Mouse (Mus musculus) adrenal gland, postnatal 10 days (tissue): ENCODE results near the gene Tmem179. TPM values are rescaled to one million over a fixed set of nuclear protein-coding genes. Genes with fewer than 3 reads are reported as not detected.
A peak's percentile ranks its signal among the peaks of the same experiment; 100 is the strongest.

ENCODE experiments used
- DNase-seq: peaks from one replicate; pipeline ENCODE4 v3.0.0; 2021; ENCODE audit warnings: mixed read lengths
- long read RNA-seq, 2 experiments: library from polyadenylated mRNA; stranded (forward); transcript quantifications; one replicate each; pipeline ENCODE4 v2.0.0; 2021
- total RNA-seq, 2 experiments: library from RNA; stranded (reverse); gene quantifications; 2 replicates each; pipeline ENCODE4 v1.2.3; 2021

The Tmem179 gene
- 1 to 10 TPM; 4.8 to 6.8 TPM for total RNA-seq
- long read RNA-seq, experiment 1, transcript Tmem179-201 (4 exons, 2,380 nt), result major isoform, 13 of 17 reads
- long read RNA-seq, experiment 1, partial matches to known transcripts, result 0 of 17 reads
- long read RNA-seq, experiment 1, other reads (novel, unspliced or antisense), result 4 of 17 reads
- long read RNA-seq, experiment 2, transcript Tmem179-201 (4 exons, 2,380 nt), result major isoform, 12 of 14 reads
- long read RNA-seq, experiment 2, partial matches to known transcripts, result 0 of 14 reads
- long read RNA-seq, experiment 2, other reads (novel, unspliced or antisense), result 2 of 14 reads

- DNase-seq, result peak; percentile 85
These were observed at the start of gene Tmem179 for GRCm38 (mm10) chr12:112516697-112517337. Gene Tmem179, minus strand, starts transcription at chr12:112516747.

DNA sequence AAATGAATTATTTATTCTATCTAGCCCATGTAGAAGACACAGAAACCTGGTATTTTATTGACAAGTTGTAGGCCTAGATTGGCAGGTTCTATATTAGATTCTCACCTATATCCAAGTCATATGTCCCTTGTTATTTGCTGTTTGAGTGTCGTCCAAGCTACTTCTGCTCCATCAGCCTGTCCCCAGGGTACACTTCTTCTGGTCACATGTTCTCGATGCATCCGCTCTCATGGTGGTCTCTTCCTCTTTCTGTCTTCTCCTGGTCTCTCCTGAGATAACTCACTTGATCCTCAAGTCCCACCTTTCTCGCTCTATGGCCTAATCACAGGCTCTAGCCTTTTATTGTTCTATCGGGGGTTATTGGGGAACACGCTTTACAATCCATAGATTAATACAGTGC is 46.5 kb upstream of the Tmem179 start:
- DNase-seq, result no peak

GRCm38 (mm10) chr12:112562462-112562861 is 45.9 kb upstream of the Tmem179 start:
- no peak for DNase-seq

GRCm38 (mm10) chr12:112561163-112561562 is 44.6 kb upstream of the Tmem179 start:
- no peak for DNase-seq

DNA sequence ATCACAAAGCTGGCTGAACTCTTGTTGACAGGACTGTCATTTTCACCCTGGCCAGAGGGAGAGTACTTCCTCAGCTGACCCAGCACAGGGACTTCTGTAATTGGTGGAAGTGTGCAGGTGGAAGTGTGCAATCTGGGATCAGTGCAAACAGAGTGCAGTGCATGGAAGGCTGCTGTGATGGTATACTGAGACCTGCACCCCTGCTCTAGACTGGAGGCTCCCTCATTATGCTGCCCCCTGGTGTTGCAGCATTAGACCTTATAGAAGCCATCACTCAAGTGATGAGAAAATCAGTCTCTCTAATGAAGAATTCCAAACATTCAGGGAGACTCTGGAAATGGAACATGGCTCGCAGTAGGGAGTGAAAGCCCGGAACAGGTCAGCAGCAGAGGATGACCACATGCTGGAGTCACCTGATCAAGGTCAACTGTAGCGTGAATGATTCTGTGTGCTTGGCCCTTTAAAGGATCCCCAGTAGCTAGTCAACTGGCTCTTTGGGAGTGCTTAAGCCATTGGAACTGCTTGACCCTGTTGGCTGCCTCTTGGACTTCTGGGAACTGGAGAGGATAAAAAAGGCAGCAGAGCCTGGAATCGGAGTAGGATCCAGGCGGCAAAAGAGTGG is 43.7 kb upstream of the Tmem179 start:
- DNase-seq, result no peak

DNA sequence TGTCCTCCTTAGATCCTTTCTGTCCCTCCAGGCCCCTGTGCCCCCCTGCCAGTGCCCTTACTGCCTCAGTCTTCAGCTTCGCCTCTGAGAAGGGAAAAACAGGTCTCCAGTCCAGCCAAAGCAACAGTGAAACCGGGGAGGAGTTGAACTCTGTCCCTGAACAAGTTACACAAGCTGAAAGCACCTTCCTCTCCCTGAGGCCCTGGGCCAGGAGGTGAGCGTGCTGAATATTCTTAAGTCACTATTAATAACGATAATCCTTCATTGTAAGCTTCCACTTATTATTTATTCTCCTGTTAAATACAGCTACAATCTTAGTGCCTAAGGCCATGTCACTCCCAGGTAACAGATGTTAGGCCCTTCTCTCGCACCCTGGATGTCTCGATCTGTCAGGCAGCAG is 43.1 kb upstream of the Tmem179 start:
- DNase-seq, result peak; percentile 50

- peak; percentile 59 for DNase-seq
These were observed 42.7 kb upstream of the Tmem179 start for GRCm38 (mm10) chr12:112559231-112559630.

- DNase-seq, result no peak
These were observed 40.7 kb upstream of the Tmem179 start for GRCm38 (mm10) chr12:112557219-112557618.

- no peak for DNase-seq
These were observed 40.0 kb upstream of the Tmem179 start for GRCm38 (mm10) chr12:112556531-112557060.

DNA sequence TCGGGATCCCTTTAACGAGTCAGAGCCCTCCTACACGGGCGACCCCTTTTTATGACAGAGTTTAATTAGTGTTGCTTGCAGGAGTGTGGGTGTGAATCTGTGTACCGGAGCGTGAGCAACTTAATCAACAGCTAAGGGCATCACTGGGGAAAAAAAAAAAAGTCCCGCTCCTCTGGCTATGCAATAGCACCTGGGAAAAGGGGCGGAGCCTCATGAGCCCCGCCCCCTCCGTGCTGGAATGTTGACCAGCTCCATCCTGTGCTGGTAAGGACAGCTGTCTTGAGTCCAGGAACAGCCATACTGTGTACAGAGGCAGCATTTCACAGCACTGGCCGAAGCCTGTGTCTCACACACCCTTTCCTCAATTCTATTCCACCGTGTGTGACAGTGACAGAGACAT is 38.4 kb upstream of the Tmem179 start:
- DNase-seq, result no peak

DNA sequence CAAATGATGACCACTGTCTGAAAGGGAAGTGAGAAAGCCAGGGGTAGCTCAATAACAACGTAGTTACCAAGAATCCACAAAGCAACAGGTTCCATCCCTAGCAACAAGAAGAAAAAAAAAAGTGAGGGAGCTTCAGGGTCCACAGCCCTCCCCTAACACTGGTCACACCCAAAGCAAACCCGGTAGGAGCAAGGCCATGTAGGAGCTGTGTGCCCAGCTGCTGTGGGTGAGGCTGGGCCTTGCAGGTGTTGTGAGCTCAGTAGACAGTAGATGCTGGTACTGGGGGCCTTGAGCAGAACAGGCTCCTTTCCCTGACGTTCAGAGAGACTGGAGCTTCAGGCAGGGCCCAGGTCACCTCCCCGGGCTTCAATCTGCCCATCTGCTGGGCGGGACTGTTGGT is 36.0 kb upstream of the Tmem179 start:
- no peak for DNase-seq

DNA sequence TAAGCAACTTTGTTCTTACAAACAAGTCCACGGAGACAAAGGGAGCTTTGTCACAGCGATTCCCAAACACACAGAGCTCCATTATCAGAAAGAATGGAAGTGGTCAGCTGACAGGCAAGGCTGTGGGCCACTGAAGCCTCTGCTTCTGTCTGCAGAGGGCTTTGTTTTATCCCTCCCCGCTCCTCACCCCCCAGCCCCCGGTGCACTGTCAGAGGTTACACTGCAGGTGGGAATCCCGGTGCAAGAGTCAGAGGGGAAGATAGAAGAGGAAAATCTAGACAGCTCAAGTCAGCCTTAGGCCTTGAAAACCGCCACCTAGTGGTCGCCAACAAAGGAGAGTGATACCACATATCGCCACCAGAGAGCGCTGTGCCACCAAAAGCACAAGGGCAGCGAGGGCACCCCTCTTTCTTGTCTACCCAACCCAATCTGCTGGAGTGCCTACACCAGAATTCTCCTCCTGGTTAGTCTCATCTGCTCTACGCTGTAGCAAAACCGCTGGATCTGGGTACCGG is 35.4 kb upstream of the Tmem179 start:
- peak; percentile 91 for DNase-seq

- DNase-seq, result no peak
These were observed 32.7 kb upstream of the Tmem179 start for GRCm38 (mm10) chr12:112549287-112549686.

GRCm38 (mm10) chr12:112546110-112546509 is 29.6 kb upstream of the Tmem179 start:
- no peak for DNase-seq

GRCm38 (mm10) chr12:112544946-112545701 is 28.6 kb upstream of the Tmem179 start:
- peak; percentile 18 for DNase-seq

DNA sequence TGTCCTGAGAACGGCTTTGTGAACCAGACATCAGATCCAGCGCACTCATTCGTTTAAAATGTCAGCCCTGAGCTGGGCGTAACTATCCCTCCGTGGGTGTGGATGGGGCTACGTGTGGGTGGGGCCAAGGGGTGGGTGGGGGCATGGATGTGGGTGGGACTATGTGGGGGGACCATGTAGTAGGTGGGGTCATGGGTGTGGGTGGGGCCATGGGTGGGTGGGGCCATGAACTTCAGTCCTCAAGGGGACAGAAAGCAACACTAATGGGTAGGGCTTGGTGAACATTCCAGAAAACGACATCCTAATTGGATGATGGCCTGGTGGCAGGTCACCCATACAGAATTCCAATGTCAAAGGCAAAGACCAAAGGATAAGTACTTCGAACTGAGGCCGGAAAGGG is 27.4 kb upstream of the Tmem179 start:
- no peak for DNase-seq

GRCm38 (mm10) chr12:112542920-112543300 is 26.4 kb upstream of the Tmem179 start:
- peak; percentile 96 for DNase-seq

- DNase-seq, result no peak
These were observed 25.8 kb upstream of the Tmem179 start for GRCm38 (mm10) chr12:112542257-112542919.

GRCm38 (mm10) chr12:112541483-112542091 is 25.0 kb upstream of the Tmem179 start:
- no peak for DNase-seq

DNA sequence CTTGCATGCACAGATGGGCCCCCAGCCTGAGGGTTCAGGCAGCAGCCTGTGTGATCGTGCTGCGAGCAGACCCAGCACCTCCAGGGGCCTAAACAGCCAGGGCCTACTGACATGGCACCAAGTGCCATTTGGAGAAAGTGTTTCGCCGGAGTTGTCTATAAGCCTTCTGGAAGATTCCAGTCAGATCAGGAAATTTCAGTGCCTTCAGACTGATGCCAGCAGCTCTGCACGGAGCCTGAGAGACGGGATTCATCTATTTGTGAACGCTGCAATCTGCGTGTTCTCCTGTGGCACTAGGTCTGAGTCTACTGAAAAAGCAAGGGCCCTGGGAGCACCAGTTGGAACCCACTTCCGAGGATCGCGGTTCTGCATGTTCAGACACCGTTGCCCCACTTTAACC is 23.8 kb upstream of the Tmem179 start:
- DNase-seq, result no peak

- DNase-seq, result no peak
These were observed 23.0 kb upstream of the Tmem179 start for GRCm38 (mm10) chr12:112539466-112539965.
